Mouse (Mus musculus): ENCODE measurements around the gene Gm16253. TPM values are rescaled to one million over a fixed set of nuclear protein-coding genes. Genes with fewer than 3 reads are reported as not detected.
"Not testable (repeated sequence)": the region's sequence is repeated elsewhere in the genome, so short reads cannot be mapped to it uniquely, and the experiment has no call there.

Gm16253 gene
- total and polyA plus RNA-seq, 3 experiments: 1.8 to 2.8 TPM; not detected in 1

GRCm38 (mm10) chr3:96599411-96599810 lies 22.6 kb downstream of the Gm16253 start:
- 97% methylated on average over 3 of the region's 3 CpGs for WGBS
- intact Hi-C loops (cut with DNase I): no loop called here
- H3K36me3 ChIP-seq (ENCODE audit: control insufficient read depth, insufficient read depth, low read length): peaks cover 16% of the 10 kb centered on the region
- peaks cover 2% of the 10 kb centered on the region for H3K79me2 ChIP-seq (replicated peaks; ENCODE audit: control insufficient read depth, insufficient read depth, low read length)
- H3K27me3 ChIP-seq (ENCODE audit: control insufficient read depth, insufficient read depth, low read length): no peaks in the 10 kb centered on the region
- no peak overlapping the region for H3K27ac ChIP-seq
- no peak overlapping the region for H3K9ac ChIP-seq (ENCODE audit: low read depth, low read length)
- no peak for DNase-seq
- peaks cover 13% of the 10 kb centered on the region for H3K4me1 ChIP-seq (ENCODE audit: control insufficient read depth, insufficient read depth, low read length)
- no peak overlapping the region for H3K4me3 ChIP-seq
- no peak for TF ChIP-seq POLR2A (IDR thresholded peaks at IDR 0.05; ENCODE audit: insufficient read depth, low read depth, low read length)

GRCm38 (mm10) chr3:96600639-96601250 lies 24.0 kb downstream of the Gm16253 start, which contains the start of gene Lix1l:
TSS of gene Lix1l (plus strand) at chr3:96601149.
- peak; percentile 94 to 96 for DNase-seq
- H3K27me3 ChIP-seq (ENCODE audit: control insufficient read depth, insufficient read depth, low read length): no peaks in the 10 kb centered on the region
- H3K27ac ChIP-seq: peak within 1 kb of the TSS; percentile 94
- H3K9ac ChIP-seq (ENCODE audit: low read depth, low read length): peak within 1 kb of the TSS; percentile 87
- intact Hi-C loops (cut with DNase I): no loop called here
- peaks cover 16% of the 10 kb centered on the region for H3K4me1 ChIP-seq (ENCODE audit: control insufficient read depth, insufficient read depth, low read length)
- peaks cover 4% of the 10 kb centered on the region for H3K79me2 ChIP-seq (replicated peaks; ENCODE audit: control insufficient read depth, insufficient read depth, low read length)
- H3K36me3 ChIP-seq (ENCODE audit: control insufficient read depth, insufficient read depth, low read length): peaks cover 19% of the 10 kb centered on the region
- H3K4me3 ChIP-seq: peak within 1 kb of the TSS; percentile 91
- under 1% methylated on average over 24 of the region's 27 CpGs for WGBS
- TF ChIP-seq POLR2A (IDR thresholded peaks at IDR 0.05; ENCODE audit: insufficient read depth, low read depth, low read length) (peak; percentile 74), EP300 (IDR thresholded peaks at IDR 0.05; ENCODE audit: insufficient read depth, low read depth, low read length) (peak; percentile 74), CTCF (IDR thresholded peaks at IDR 0.05) (no peak)

GRCm38 (mm10) chr3:96601251-96601787 lies 24.5 kb downstream of the Gm16253 start:
- Histone ChIP-seq H3K27ac (peak overlapping the region; percentile 94), H3K4me3 (peak overlapping the region; percentile 91), H3K9ac (ENCODE audit: low read depth, low read length) (peak overlapping the region; percentile 87), H3K79me2 (replicated peaks; ENCODE audit: control insufficient read depth, insufficient read depth, low read length) (peaks cover 4% of the 10 kb centered on the region), H3K27me3 (ENCODE audit: control insufficient read depth, insufficient read depth, low read length) (no peaks in the 10 kb centered on the region), H3K36me3 (ENCODE audit: control insufficient read depth, insufficient read depth, low read length) (peaks cover 19% of the 10 kb centered on the region), H3K4me1 (ENCODE audit: control insufficient read depth, insufficient read depth, low read length) (peaks cover 14% of the 10 kb centered on the region)
- DNase-seq: peak; percentile 86 to 89
- TF ChIP-seq POLR2A (IDR thresholded peaks at IDR 0.05; ENCODE audit: insufficient read depth, low read depth, low read length) (peak; percentile 73), CTCF (IDR thresholded peaks at IDR 0.05) (no peak), EP300 (IDR thresholded peaks at IDR 0.05; ENCODE audit: insufficient read depth, low read depth, low read length) (peak; percentile 62; the same call in 1 of the 2 replicates)
- intact Hi-C loops (cut with DNase I): no loop called here
- WGBS: 1% methylated on average over 23 of the region's 40 CpGs

- Histone ChIP-seq H3K4me1 (ENCODE audit: control insufficient read depth, insufficient read depth, low read length) (peaks cover 13% of the 10 kb centered on the region), H3K27me3 (ENCODE audit: control insufficient read depth, insufficient read depth, low read length) (no peaks in the 10 kb centered on the region), H3K4me3 (peak overlapping the region; percentile 91), H3K79me2 (replicated peaks; ENCODE audit: control insufficient read depth, insufficient read depth, low read length) (peaks cover 4% of the 10 kb centered on the region), H3K9ac (ENCODE audit: low read depth, low read length) (peak overlapping the region; percentile 54), H3K27ac (peak overlapping the region; percentile 94), H3K36me3 (ENCODE audit: control insufficient read depth, insufficient read depth, low read length) (peaks cover 19% of the 10 kb centered on the region)
- 0 out of 2 replicates have a peak, but pooled peaks have one; percentile 17 for TF ChIP-seq POLR2A (IDR thresholded peaks at IDR 0.05; ENCODE audit: insufficient read depth, low read depth, low read length)
- no peak for TF ChIP-seq CTCF (IDR thresholded peaks at IDR 0.05)
- intact Hi-C loops (cut with DNase I): no loop called here
- DNase-seq: peak; percentile 57 to 61
- WGBS: 14% methylated on average over 10 of the region's 10 CpGs
Measured at GRCm38 (mm10) chr3:96601941-96602703, 25.3 kb downstream of the Gm16253 start.

- 15% methylated on average over 5 of the region's 5 CpGs for WGBS
- intact Hi-C loops (cut with DNase I): no loop called here
- Histone ChIP-seq H3K27me3 (ENCODE audit: control insufficient read depth, insufficient read depth, low read length) (no peaks in the 10 kb centered on the region), H3K4me1 (ENCODE audit: control insufficient read depth, insufficient read depth, low read length) (peaks cover 13% of the 10 kb centered on the region), H3K27ac (peak overlapping the region; percentile 94), H3K79me2 (replicated peaks; ENCODE audit: control insufficient read depth, insufficient read depth, low read length) (peaks cover 4% of the 10 kb centered on the region), H3K36me3 (ENCODE audit: control insufficient read depth, insufficient read depth, low read length) (peaks cover 19% of the 10 kb centered on the region), H3K9ac (ENCODE audit: low read depth, low read length) (peak overlapping the region; percentile 45), H3K4me3 (peak overlapping the region; percentile 91)
- no peak for DNase-seq
- TF ChIP-seq POLR2A (IDR thresholded peaks at IDR 0.05; ENCODE audit: insufficient read depth, low read depth, low read length) (no peak), EP300 (IDR thresholded peaks at IDR 0.05; ENCODE audit: insufficient read depth, low read depth, low read length) (no peak), CTCF (IDR thresholded peaks at IDR 0.05) (no peak)
Measured at GRCm38 (mm10) chr3:96602704-96603084, 25.9 kb downstream of the Gm16253 start.

- intact Hi-C loops (cut with DNase I): no loop called here
- Histone ChIP-seq H3K4me3 (peak overlapping the region; percentile 3; the same call in 1 of the 2 replicates), H3K27me3 (ENCODE audit: control insufficient read depth, insufficient read depth, low read length) (no peaks in the 10 kb centered on the region), H3K9ac (ENCODE audit: low read depth, low read length) (no peak overlapping the region), H3K36me3 (ENCODE audit: control insufficient read depth, insufficient read depth, low read length) (peaks cover 19% of the 10 kb centered on the region), H3K27ac (peak overlapping the region; percentile 94), H3K79me2 (replicated peaks; ENCODE audit: control insufficient read depth, insufficient read depth, low read length) (peaks cover 4% of the 10 kb centered on the region), H3K4me1 (ENCODE audit: control insufficient read depth, insufficient read depth, low read length) (peaks cover 13% of the 10 kb centered on the region)
- WGBS: 34% methylated on average over 5 of the region's 5 CpGs
- DNase-seq: peak in 1 of 2 experiments; percentile 23
- no peak for TF ChIP-seq EP300 (IDR thresholded peaks at IDR 0.05; ENCODE audit: insufficient read depth, low read depth, low read length)
- no peak for TF ChIP-seq POLR2A (IDR thresholded peaks at IDR 0.05; ENCODE audit: insufficient read depth, low read depth, low read length)
- TF ChIP-seq CTCF (IDR thresholded peaks at IDR 0.05): no peak
Measured at GRCm38 (mm10) chr3:96603311-96603710, 26.5 kb downstream of the Gm16253 start.

- DNase-seq; H3K9ac ChIP-seq (ENCODE audit: low read depth, low read length); H3K79me2 ChIP-seq (replicated peaks; ENCODE audit: control insufficient read depth, insufficient read depth, low read length); H3K4me3 ChIP-seq; intact Hi-C loops (cut with DNase I); H3K27me3 ChIP-seq (ENCODE audit: control insufficient read depth, insufficient read depth, low read length); H3K27ac ChIP-seq: not testable (repeated sequence)
- 90% methylated on average over 4 of the region's 4 CpGs for WGBS
- peaks cover 22% of the 10 kb centered on the region for H3K36me3 ChIP-seq (ENCODE audit: control insufficient read depth, insufficient read depth, low read length)
- peaks cover 13% of the 10 kb centered on the region for H3K4me1 ChIP-seq (ENCODE audit: control insufficient read depth, insufficient read depth, low read length)
Measured at GRCm38 (mm10) chr3:96606007-96606406, 29.2 kb downstream of the Gm16253 start.
